Mouse (Mus musculus) Muller cell, postnatal 12 days (primary cell): ENCODE measurements around the gene Slc25a54.

Experiments
- DNase-seq: peaks from one replicate; pipeline ENCODE4 v3.0.0-alpha.2; 2015; ENCODE audit errors: inconsistent ontology term

Gene Slc25a54

GRCm38 (mm10) chr3:109080169-109080568 is at the start of gene Slc25a54:
Slc25a54 (plus strand) TSS chr3:109080469.
- no peak for DNase-seq

GRCm38 (mm10) chr3:109030817-109031216 is 49.5 kb upstream of the Slc25a54 start:
- DNase-seq = peak; percentile 29

GRCm38 (mm10) chr3:109031626-109032025 is 48.6 kb upstream of the Slc25a54 start:
- DNase-seq = no peak

- DNase-seq = no peak
Observed at GRCm38 (mm10) chr3:109032306-109032705, 48.0 kb upstream of the Slc25a54 start.

GRCm38 (mm10) chr3:109034411-109034810 is 45.9 kb upstream of the Slc25a54 start:
- DNase-seq = peak; percentile 86

- DNase-seq = peak; percentile 38
Observed at GRCm38 (mm10) chr3:109040908-109041307, 39.4 kb upstream of the Slc25a54 start.

- DNase-seq = no peak
Observed at GRCm38 (mm10) chr3:109043395-109043794, 36.9 kb upstream of the Slc25a54 start.

GRCm38 (mm10) chr3:109046428-109046827 is 33.8 kb upstream of the Slc25a54 start:
- DNase-seq = no peak

GRCm38 (mm10) chr3:109047707-109048283 is 32.5 kb upstream of the Slc25a54 start:
- DNase-seq = no peak

GRCm38 (mm10) chr3:109051056-109051945 is 29.0 kb upstream of the Slc25a54 start:
- DNase-seq = no peak

GRCm38 (mm10) chr3:109051946-109052331 is 28.3 kb upstream of the Slc25a54 start:
- no peak for DNase-seq

- peak; percentile 24 for DNase-seq
Observed at GRCm38 (mm10) chr3:109059903-109060302, 20.4 kb upstream of the Slc25a54 start.

- DNase-seq = no peak
Observed at GRCm38 (mm10) chr3:109062391-109062790, 17.9 kb upstream of the Slc25a54 start.

GRCm38 (mm10) chr3:109062989-109063388 is 17.3 kb upstream of the Slc25a54 start:
- DNase-seq = peak; percentile 24

- DNase-seq = no peak
Observed at GRCm38 (mm10) chr3:109084418-109084817, 4.1 kb downstream of the Slc25a54 start.

- no peak for DNase-seq
Observed at GRCm38 (mm10) chr3:109088460-109088859, 8.2 kb downstream of the Slc25a54 start.

- no peak for DNase-seq
Observed at GRCm38 (mm10) chr3:109104702-109105101, 24.4 kb downstream of the Slc25a54 start.

- no peak for DNase-seq
Observed at GRCm38 (mm10) chr3:109117136-109117535, 36.9 kb downstream of the Slc25a54 start.

- no peak for DNase-seq
Observed at GRCm38 (mm10) chr3:109119562-109119961, 39.3 kb downstream of the Slc25a54 start.

- no peak for DNase-seq
Observed at GRCm38 (mm10) chr3:109119973-109120372, 39.7 kb downstream of the Slc25a54 start.

GRCm38 (mm10) chr3:109122641-109123530 is 42.6 kb downstream of the Slc25a54 start, which contains the start of gene Slc25a24:
Slc25a24 (plus strand) TSS chr3:109123149.
- peak; percentile 77 for DNase-seq

- peak; percentile 77 for DNase-seq
Observed at GRCm38 (mm10) chr3:109123531-109123981, 43.3 kb downstream of the Slc25a54 start.
